Mouse (Mus musculus): ENCODE measurements around the gene Unc13b.

DNA sequence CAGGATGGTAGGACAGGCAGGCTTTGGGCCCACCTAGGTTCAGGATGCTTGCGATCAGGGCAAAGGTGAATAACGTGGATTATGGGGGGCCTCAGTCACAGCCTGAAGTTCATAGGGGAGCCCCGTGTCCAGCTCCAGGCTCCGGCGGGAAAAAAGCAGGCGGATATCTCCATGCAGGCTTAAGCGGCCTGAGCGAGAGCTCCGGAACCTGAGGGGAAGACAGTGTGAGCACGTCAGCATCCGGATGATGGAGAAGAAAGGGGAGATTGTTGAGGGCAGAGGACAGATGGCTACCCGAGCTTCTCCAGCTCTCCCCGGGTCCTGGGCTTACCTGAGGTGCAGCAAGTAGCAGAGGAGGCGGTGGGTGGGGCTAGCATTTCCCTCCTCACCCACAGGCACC is 25.3 kb upstream of the Unc13b start:
- TF ChIP-seq CTCF (IDR thresholded peaks at IDR 0.05; ENCODE audit: control insufficient read depth, insufficient read depth, insufficient replicate concordance, low read depth, low read length) (no peak), POLR2A (IDR thresholded peaks at IDR 0.05; ENCODE audit: control insufficient read depth, low read depth, low read length) (no peak)

Measured in testis, adult 2 months (tissue).